7 mouse cellular contexts compared by ENCODE assay signal in genomic region chr5:130023067-130023766, GRCm38 (mm10). TPM values are rescaled to one million over a fixed set of nuclear protein-coding genes. Genes with fewer than 3 reads are reported as not detected.
DNase-seq lines count a peak whose midpoint lies in the region; ATAC-seq and TF ChIP-seq lines count a peak whose summit lies in the region.

No protein-coding gene starts in this region.

- H3K27ac ChIP-seq in lung, embryonic 14.5 days (ENCODE audit: low read depth): no peak overlapping the region
- H3K27ac ChIP-seq in embryonic facial prominence, embryonic 13.5 days: no peak overlapping the region
- H3K27ac ChIP-seq in intestine, postnatal 0 days (ENCODE audit: low read depth, low read length): 0 out of 2 replicates have a peak overlapping the region, but pooled peaks have one; percentile 7
- peak overlapping the region; percentile 86; the same call in 1 of the 2 replicates for H3K27ac ChIP-seq in neural tube, embryonic 15.5 days (replicated peaks)

- ATAC-seq in lung, embryonic 14.5 days (ENCODE audit: insufficient read depth): no peak
- ATAC-seq in embryonic facial prominence, embryonic 13.5 days (ENCODE audit: insufficient number of reproducible peaks, insufficient read depth, low FRiP score, low TSS enrichment, low read depth): no peak
- no peak for ATAC-seq in intestine, postnatal 0 days
- no peak for ATAC-seq in neural tube, embryonic 15.5 days (ENCODE audit: low FRiP score)

- no peak for DNase-seq in lung, embryonic 14.5 days
- no peak for DNase-seq in lung, postnatal 10 days
- no peak for DNase-seq in urinary bladder, postnatal 36 days (ENCODE audit: low spot score in 2 of 2)
- no peak for DNase-seq in adrenal gland, adult 18-20 months (ENCODE audit: low spot score in 2 of 2)

- no peaks in the 10 kb centered on the region for H3K27me3 ChIP-seq in lung, embryonic 14.5 days (ENCODE audit: insufficient read depth, low read length)
- H3K27me3 ChIP-seq in embryonic facial prominence, embryonic 13.5 days: no peaks in the 10 kb centered on the region
- H3K27me3 ChIP-seq in intestine, postnatal 0 days (replicated peaks; ENCODE audit: control insufficient read depth, insufficient read depth, low read length): no peaks in the 10 kb centered on the region
- H3K27me3 ChIP-seq in neural tube, embryonic 15.5 days (replicated peaks): peaks cover 10% of the 10 kb centered on the region; the same call in 1 of the 2 replicates

- H3K9ac ChIP-seq in lung, embryonic 14.5 days: peak overlapping the region; percentile 11; the same call in 1 of the 2 replicates
- H3K9ac ChIP-seq in embryonic facial prominence, embryonic 13.5 days: no peak overlapping the region
- H3K9ac ChIP-seq in intestine, postnatal 0 days (ENCODE audit: low read depth, low read length): 0 out of 2 replicates have a peak overlapping the region, but pooled peaks have one; percentile 24
- H3K9ac ChIP-seq in neural tube, embryonic 15.5 days (replicated peaks): peak overlapping the region; percentile 18; the same call in 1 of the 2 replicates

- H3K4me3 ChIP-seq in lung, embryonic 14.5 days (ENCODE audit: low read depth, low read length): peak overlapping the region; percentile 59
- H3K4me3 ChIP-seq in embryonic facial prominence, embryonic 13.5 days: peak overlapping the region; percentile 63
- H3K4me3 ChIP-seq in intestine, postnatal 0 days (ENCODE audit: low read depth, low read length): peak overlapping the region; percentile 66
- H3K4me3 ChIP-seq in neural tube, embryonic 15.5 days (replicated peaks): peak overlapping the region; percentile 56

- peak overlapping the region; percentile 94 for H3K4me2 ChIP-seq in lung, embryonic 14.5 days
- peak overlapping the region; percentile 91 for H3K4me2 ChIP-seq in embryonic facial prominence, embryonic 13.5 days
- H3K4me2 ChIP-seq in intestine, postnatal 0 days (replicated peaks; ENCODE audit: low read depth): peak overlapping the region; percentile 84
- peak overlapping the region; percentile 96 for H3K4me2 ChIP-seq in neural tube, embryonic 15.5 days

- H3K36me3 ChIP-seq in lung, embryonic 14.5 days (ENCODE audit: insufficient read depth): no peaks in the 10 kb centered on the region
- peaks cover 3% of the 10 kb centered on the region; the same call in 1 of the 2 replicates for H3K36me3 ChIP-seq in embryonic facial prominence, embryonic 13.5 days
- peaks cover 6% of the 10 kb centered on the region; the same call in 1 of the 2 replicates for H3K36me3 ChIP-seq in intestine, postnatal 0 days (ENCODE audit: control insufficient read depth, insufficient read depth)
- no peaks in the 10 kb centered on the region for H3K36me3 ChIP-seq in neural tube, embryonic 15.5 days

- H3K4me1 ChIP-seq in lung, embryonic 14.5 days (ENCODE audit: insufficient read depth): no peaks in the 10 kb centered on the region
- H3K4me1 ChIP-seq in embryonic facial prominence, embryonic 13.5 days: peaks cover 19% of the 10 kb centered on the region
- H3K4me1 ChIP-seq in intestine, postnatal 0 days (replicated peaks; ENCODE audit: control insufficient read depth, insufficient read depth, low read length): 0 out of 2 replicates have a peak, but pooled peaks cover 12% of the 10 kb centered on the region
- peaks cover 16% of the 10 kb centered on the region for H3K4me1 ChIP-seq in neural tube, embryonic 15.5 days

- WGBS in lung, embryonic 14.5 days: 42% methylated on average over 12 of the region's 12 CpGs
- WGBS in embryonic facial prominence, embryonic 13.5 days: 40% methylated on average over 12 of the region's 12 CpGs
- whole genome bisulfite sequencing in intestine, postnatal 0 days: 35% methylated on average over 12 of the region's 12 CpGs
- 44% methylated on average over 12 of the region's 12 CpGs for WGBS in neural tube, embryonic 15.5 days

- no peaks in the 10 kb centered on the region for H3K9me3 ChIP-seq in lung, embryonic 14.5 days (ENCODE audit: low read depth, low read length)
- no peaks in the 10 kb centered on the region for H3K9me3 ChIP-seq in embryonic facial prominence, embryonic 13.5 days
- H3K9me3 ChIP-seq in intestine, postnatal 0 days (ENCODE audit: control insufficient read depth): no peaks in the 10 kb centered on the region
- no peaks in the 10 kb centered on the region for H3K9me3 ChIP-seq in neural tube, embryonic 15.5 days (replicated peaks)

- no peak for TF ChIP-seq CTCF in lung, embryonic 14.5 days (IDR thresholded peaks at IDR 0.05; ENCODE audit: low read depth)
- no peak for TF ChIP-seq CTCF in intestine, postnatal 0 days (IDR thresholded peaks at IDR 0.05; ENCODE audit: low read depth)

RNA-seq across cellular contexts. Expression of gene Asl, which starts 5.8 kb away (rescaled TPM):
- polyA plus RNA-seq in lung, embryonic 14.5 days (2014; fragmentation: Nextera tagmentation; extraction: Ambion mirVana): 23.1 and 24.3 TPM in 2 replicates
- polyA plus RNA-seq in embryonic facial prominence, embryonic 13.5 days (2015; fragmentation: Nextera tagmentation; extraction: Ambion mirVana): 21.8 and 24.8 TPM in 2 replicates
- 148 and 182 TPM in 2 replicates for polyA plus RNA-seq in intestine, postnatal 0 days (2015; fragmentation: Nextera tagmentation; extraction: Ambion mirVana)
- polyA plus RNA-seq in neural tube, embryonic 15.5 days (2015; fragmentation: Nextera tagmentation; extraction: Ambion mirVana): 38.7 and 46.2 TPM in 2 replicates
- total RNA-seq in adrenal gland, adult 18-20 months (2021): 100 to 1,000 TPM in 1 of 2 experiments, 10 to 100 TPM in 1; 80.6 to 121 TPM

RNA-seq across cellular contexts. Expression of gene Crcp, which starts 5.9 kb away (rescaled TPM):
- 27.5 and 28.3 TPM in 2 replicates for polyA plus RNA-seq in lung, embryonic 14.5 days (2014; fragmentation: Nextera tagmentation; extraction: Ambion mirVana)
- polyA plus RNA-seq in embryonic facial prominence, embryonic 13.5 days (2015; fragmentation: Nextera tagmentation; extraction: Ambion mirVana): 44.8 and 47.1 TPM in 2 replicates
- 39.5 and 41.6 TPM in 2 replicates for polyA plus RNA-seq in intestine, postnatal 0 days (2015; fragmentation: Nextera tagmentation; extraction: Ambion mirVana)
- polyA plus RNA-seq in neural tube, embryonic 15.5 days (2015; fragmentation: Nextera tagmentation; extraction: Ambion mirVana): 73.4 and 80.4 TPM in 2 replicates
- total RNA-seq in adrenal gland, adult 18-20 months (2021): 10 to 100 TPM; 26.0 to 40.2 TPM

RNA-seq across cellular contexts. Expression of gene Gusb, which starts 20.4 kb away (rescaled TPM):
- 77.4 and 83.0 TPM in 2 replicates for polyA plus RNA-seq in lung, embryonic 14.5 days (2014; fragmentation: Nextera tagmentation; extraction: Ambion mirVana)
- polyA plus RNA-seq in embryonic facial prominence, embryonic 13.5 days (2015; fragmentation: Nextera tagmentation; extraction: Ambion mirVana): 38.2 and 43.4 TPM in 2 replicates
- 260 and 264 TPM in 2 replicates for polyA plus RNA-seq in intestine, postnatal 0 days (2015; fragmentation: Nextera tagmentation; extraction: Ambion mirVana)
- polyA plus RNA-seq in neural tube, embryonic 15.5 days (2015; fragmentation: Nextera tagmentation; extraction: Ambion mirVana): 37.8 and 45.4 TPM in 2 replicates
- 10 to 100 TPM; 48.8 to 52.0 TPM for total RNA-seq in adrenal gland, adult 18-20 months (2021)

RNA-seq across cellular contexts. Expression of gene Tpst1, which starts 49.9 kb away (rescaled TPM):
- 76.1 and 77.3 TPM in 2 replicates for polyA plus RNA-seq in lung, embryonic 14.5 days (2014; fragmentation: Nextera tagmentation; extraction: Ambion mirVana)
- polyA plus RNA-seq in embryonic facial prominence, embryonic 13.5 days (2015; fragmentation: Nextera tagmentation; extraction: Ambion mirVana): 87.3 and 98.5 TPM in 2 replicates
- polyA plus RNA-seq in intestine, postnatal 0 days (2015; fragmentation: Nextera tagmentation; extraction: Ambion mirVana): 28.7 and 29.3 TPM in 2 replicates
- polyA plus RNA-seq in neural tube, embryonic 15.5 days (2015; fragmentation: Nextera tagmentation; extraction: Ambion mirVana): 58.8 and 59.2 TPM in 2 replicates
- total RNA-seq in adrenal gland, adult 18-20 months (2021): 10 to 100 TPM; 27.2 to 28.8 TPM

Comparison
In these comparisons a context has a peak if more than half of its experiments do, and no peak if none do; other contexts are left out.
1. H3K27ac ChIP-seq: peak in intestine, postnatal 0 days (single experiment) and neural tube, embryonic 15.5 days (single experiment); none in lung, embryonic 14.5 days (single experiment) and embryonic facial prominence, embryonic 13.5 days (single experiment).
2. Peak in every context shown above with its lines, with median percentiles within 50 percentile points of each other: H3K4me2 ChIP-seq and H3K4me3 ChIP-seq.